Mouse (Mus musculus) heart, postnatal 0 days (tissue): ENCODE measurements around the gene Hoxa13. TPM values are rescaled to one million over a fixed set of nuclear protein-coding genes. Genes with fewer than 3 reads are reported as not detected.

Experiments
- ATAC-seq: fragments of 200-750 bp; cut with Nextera tagmentation; 2 replicates; pipeline ENCODE4 v1.8.0; 2017; ENCODE audit warnings: low read depth, moderate number of reproducible peaks, moderate library complexity; ENCODE audit not compliant: insufficient read depth
- DNase-seq: peaks from one replicate; pipeline ENCODE4 v3.0.0-alpha.2; 2016; ENCODE audit warnings: low spot score
- H3K27ac ChIP-seq: fragments of 300-500 bp; sonication (generic); 2 replicates; pipeline ENCODE4 v1.5.1; 2014; ENCODE audit warnings: low read depth, mild to moderate bottlenecking
- H3K27me3 ChIP-seq: fragments of 300-500 bp; sonication (generic); 2 replicates; pipeline ENCODE4 v1.6.1; 2014; ENCODE audit warnings: low read length, mixed read lengths; ENCODE audit not compliant: control insufficient read depth, insufficient read depth
- H3K36me3 ChIP-seq: fragments of 300-500 bp; sonication (generic); replicated peaks from 2 replicates; pipeline ENCODE4 v1.6.1; 2014; ENCODE audit warnings: low read length, mixed read lengths; ENCODE audit not compliant: control insufficient read depth, insufficient read depth
- H3K4me1 ChIP-seq: fragments of 300-500 bp; sonication (generic); 2 replicates; pipeline ENCODE4 v1.6.1; 2014; ENCODE audit warnings: antibody characterized with exemption; ENCODE audit not compliant: control insufficient read depth, insufficient read depth
- H3K4me2 ChIP-seq: fragments of 300-500 bp; sonication (generic); 2 replicates; pipeline ENCODE4 v1.6.1; 2014; ENCODE audit warnings: low read depth, mild to moderate bottlenecking, low read length, moderate library complexity
- H3K4me3 ChIP-seq: fragments of 300-500 bp; sonication (generic); 2 replicates; pipeline ENCODE4 v1.5.1; 2014; ENCODE audit warnings: low read depth, low read length
- H3K9ac ChIP-seq: fragments of 300-500 bp; sonication (generic); replicated peaks from 2 replicates; pipeline ENCODE4 v1.6.1; 2014; ENCODE audit warnings: low read depth, low read length, mixed read lengths
- H3K9me3 ChIP-seq: fragments of 300-500 bp; sonication (generic); replicated peaks from 2 replicates; pipeline ENCODE4 v1.6.1; 2016; ENCODE audit warnings: low read length; ENCODE audit not compliant: control insufficient read depth
- CTCF ChIP-seq: IDR thresholded peaks from 2 replicates; pipeline ENCODE4 v1.5.1; 2016; ENCODE audit warnings: antibody characterized with exemption, control low read depth, low read depth
- EP300 ChIP-seq: IDR thresholded peaks from 2 replicates; pipeline ENCODE4 v1.6.1; 2016; ENCODE audit warnings: antibody characterized with exemption, low read depth
- WGBS: fragments of 180-500 bp; shearing (Covaris S2); extraction: QIAGEN DNeasy Blood & Tissue Kit; methylation state at CpG from one replicate; pipeline ENCODE4 v1.1.7; 2014; 5-methylcytosine and 5-hydroxymethylcytosine counted together
- polyA plus RNA-seq: library from polyadenylated mRNA; unstranded; fragments of >200 nt; fragmentation: Nextera tagmentation; extraction: Ambion mirVana; gene quantifications from 2 replicates; pipeline ENCODE4 v1.2.1, GENCODE M21; 2015
- total RNA-seq: library from RNA; depleted of rRNA; stranded (reverse); fragments of >200 nt; gene quantifications from 2 replicates; pipeline ENCODE4 v1.2.3, GENCODE M21; 2014; ENCODE audit warnings: low replicate concordance

The Hoxa13 gene
- total and polyA plus RNA-seq, 2 experiments from 2014 or later = not detected

DNA sequence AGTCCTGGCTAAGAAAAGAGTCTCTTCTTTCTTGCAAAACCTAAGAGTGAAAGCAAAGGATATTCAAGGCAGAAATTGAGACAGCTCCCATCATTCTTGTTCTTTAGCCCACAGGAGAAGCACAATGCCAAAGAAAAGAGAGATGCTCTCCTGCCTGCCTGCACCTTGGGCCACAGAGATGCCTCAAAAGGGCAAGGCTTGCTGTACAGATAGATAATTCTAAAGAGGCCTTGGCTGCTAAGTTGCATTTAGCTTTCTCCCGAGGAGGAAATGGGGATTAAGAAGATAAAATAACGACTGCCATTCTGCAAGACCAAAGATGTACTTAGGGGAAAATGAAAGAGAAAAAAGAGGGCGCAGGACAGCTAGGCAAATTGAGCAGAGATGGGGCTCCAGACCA lies 13.8 kb downstream of the Hoxa13 start:
- ATAC-seq = no peak
- TF ChIP-seq CTCF (no peak), EP300 (no peak)
- Histone ChIP-seq H3K36me3 (no peaks in the 10 kb centered on the region), H3K4me3 (no peak overlapping the region), H3K9me3 (no peaks in the 10 kb centered on the region), H3K4me1 (no peaks in the 10 kb centered on the region), H3K27ac (no peak overlapping the region), H3K4me2 (no peak overlapping the region), H3K27me3 (peaks cover 99% of the 10 kb centered on the region), H3K9ac (no peak overlapping the region)
- no peak for DNase-seq
- WGBS = 4% methylated on average over 3 of the region's 3 CpGs

- WGBS = 3% methylated on average over 26 of the region's 26 CpGs
- Histone ChIP-seq H3K27ac (no peak overlapping the region), H3K4me2 (no peak overlapping the region; the same call in 1 of the 2 replicates), H3K36me3 (no peaks in the 10 kb centered on the region), H3K9me3 (no peaks in the 10 kb centered on the region), H3K27me3 (peaks cover 99% of the 10 kb centered on the region), H3K9ac (no peak overlapping the region), H3K4me3 (peak overlapping the region; percentile 12; the same call in 1 of the 2 replicates), H3K4me1 (no peaks in the 10 kb centered on the region)
- no peak for TF ChIP-seq CTCF
- TF ChIP-seq EP300 = no peak
- DNase-seq (no peak), ATAC-seq (no peak)
These were observed 14.3 kb downstream of the Hoxa13 start for GRCm38 (mm10) chr6:52246403-52246803.

DNA sequence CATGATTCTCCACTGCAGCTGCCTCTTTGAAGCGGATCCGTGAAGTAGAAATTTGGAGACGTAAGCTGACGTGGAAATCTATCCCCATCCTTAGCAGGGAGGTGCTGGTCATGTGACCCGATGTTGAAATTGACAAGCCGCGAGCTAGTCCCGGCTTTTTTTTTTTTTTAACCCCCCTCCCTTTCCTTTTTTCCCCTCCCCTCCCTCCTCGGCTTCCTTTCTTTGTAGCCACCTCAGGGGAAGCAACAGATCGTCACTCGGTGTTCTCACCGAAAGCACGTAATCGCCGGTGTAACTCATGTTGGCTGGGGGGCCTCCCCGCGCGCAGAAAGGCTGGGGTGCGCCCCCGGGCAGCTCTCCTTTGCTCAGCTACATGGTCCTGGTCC lies 14.9 kb downstream of the Hoxa13 start, which contains the start of gene Hoxa11:
Gene Hoxa11 (minus strand): TSS at position 54 of the 386 bp plus-strand sequence.
- Histone ChIP-seq H3K9me3 (no peaks in the 10 kb centered on the region), H3K4me1 (no peaks in the 10 kb centered on the region), H3K36me3 (no peaks in the 10 kb centered on the region), H3K27ac (no peak within 1 kb of the TSS), H3K4me2 (peak within 1 kb of the TSS; percentile 17; the same call in 1 of the 2 replicates), H3K4me3 (peak within 1 kb of the TSS; percentile 12), H3K9ac (no peak within 1 kb of the TSS), H3K27me3 (peaks cover 99% of the 10 kb centered on the region)
- TF ChIP-seq CTCF (no peak), EP300 (no peak)
- 4% methylated on average over 20 of the region's 20 CpGs for WGBS
- no peak for DNase-seq
- no peak for ATAC-seq

DNA sequence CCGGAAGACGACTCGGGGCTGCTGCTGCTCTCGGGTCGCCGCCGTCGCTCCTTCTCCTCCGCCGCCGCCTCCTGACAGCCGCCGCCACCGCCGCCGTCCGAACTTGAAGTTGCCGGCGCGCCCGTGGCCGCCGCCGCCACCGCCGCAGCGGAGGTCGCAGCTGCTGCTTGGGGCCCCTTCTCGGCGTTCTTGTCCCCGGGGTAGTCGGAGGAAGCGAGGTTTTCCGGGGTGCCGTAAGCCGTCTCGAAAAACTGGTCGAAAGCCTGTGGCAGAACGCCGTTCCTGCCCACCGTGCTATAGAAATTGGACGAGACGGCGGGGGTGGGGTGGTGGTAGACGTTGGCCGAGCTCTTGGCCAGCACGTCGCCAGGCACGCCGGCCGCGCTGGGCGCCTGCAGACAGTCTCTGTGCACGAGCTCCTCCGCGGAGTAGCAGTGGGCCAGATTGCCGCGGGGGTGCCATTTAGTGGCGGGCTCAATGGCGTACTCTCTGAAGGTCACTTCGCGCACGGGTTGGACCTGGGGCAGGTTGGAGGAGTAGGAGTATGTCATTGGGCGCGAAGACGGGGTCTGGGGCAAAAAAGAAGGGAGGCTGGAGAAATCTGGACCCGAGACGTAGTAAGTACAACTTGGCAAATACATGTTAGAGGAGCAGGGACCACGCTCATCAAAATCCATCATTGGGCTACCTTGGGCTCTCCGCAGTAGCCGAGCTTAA lies 15.5 kb downstream of the Hoxa13 start:
- TF ChIP-seq CTCF = no peak
- no peak for TF ChIP-seq EP300
- no peak overlapping the region for H3K27ac ChIP-seq
- H3K27me3 ChIP-seq = peaks cover 100% of the 10 kb centered on the region
- no peak overlapping the region for H3K9ac ChIP-seq
- 0 out of 2 replicates have a peak overlapping the region, but pooled peaks have one; percentile 17 for H3K4me2 ChIP-seq
- DNase-seq = no peak
- no peaks in the 10 kb centered on the region for H3K36me3 ChIP-seq
- no peak for ATAC-seq
- no peaks in the 10 kb centered on the region for H3K9me3 ChIP-seq
- H3K4me3 ChIP-seq = peak overlapping the region; percentile 12
- H3K4me1 ChIP-seq = 0 out of 2 replicates have a peak, but pooled peaks cover 1% of the 10 kb centered on the region
- WGBS = 1% methylated on average over 70 of the region's 71 CpGs

- 2% methylated on average over 23 of the region's 23 CpGs for WGBS
- peak overlapping the region; percentile 12 for H3K4me3 ChIP-seq
- no peak for ATAC-seq
These were observed 16.1 kb downstream of the Hoxa13 start for GRCm38 (mm10) chr6:52244471-52245039.

More at GRCm38 (mm10) chr6:52244471-52245039, 16.1 kb downstream of the Hoxa13 start:
- no peak for DNase-seq
- Histone ChIP-seq H3K27me3 (peaks cover 100% of the 10 kb centered on the region), H3K27ac (no peak overlapping the region), H3K9ac (no peak overlapping the region), H3K9me3 (no peaks in the 10 kb centered on the region), H3K36me3 (no peaks in the 10 kb centered on the region), H3K4me1 (0 out of 2 replicates have a peak, but pooled peaks cover 3% of the 10 kb centered on the region), H3K4me2 (0 out of 2 replicates have a peak overlapping the region, but pooled peaks have one; percentile 17)
- no peak for TF ChIP-seq CTCF
- no peak for TF ChIP-seq EP300
